Mouse (Mus musculus) MEL (cell line): Measurements from ENCODE around the gene Fam69a.

Experiments
- BHLHE40 ChIP-seq: IDR thresholded peaks from 2 replicates; pipeline ENCODE4 v1.6.1; 2012; ENCODE audit warnings: low read depth, mild to moderate bottlenecking, inconsistent platforms, low read length, improper control_type of control experiment, borderline replicate concordance
- CTCF ChIP-seq, 3 experiments: IDR thresholded peaks in 2 of 3; conservative IDR thresholded peaks in 1 of 3; 2 replicates each; pipeline ENCODE4 v1.5.1; 2011 to 2012; ENCODE audit warnings: low read length in 3 of 3, low read depth in 2 of 3, mild to moderate bottlenecking in 2 of 3, improper control_type of control experiment in 1 of 3, inconsistent platforms in 1 of 3, mixed read lengths in 1 of 3, moderate library complexity in 1 of 3; ENCODE audit not compliant: control insufficient read depth in 1 of 3, insufficient read depth in 1 of 3, poor library complexity in 1 of 3, severe bottlenecking in 1 of 3
- GATA1 ChIP-seq: IDR thresholded peaks from 2 replicates; pipeline ENCODE4 v1.6.1; 2011; ENCODE audit warnings: low read depth, low read length, improper control_type of control experiment
- HCFC1 ChIP-seq: IDR thresholded peaks from 2 replicates; pipeline ENCODE4 v1.6.1; 2012; ENCODE audit warnings: low read depth, mild to moderate bottlenecking, inconsistent platforms, low read length, improper control_type of control experiment, moderate library complexity
- JUND ChIP-seq: IDR thresholded peaks from 2 replicates; pipeline ENCODE4 v1.6.1; 2011; ENCODE audit warnings: low read depth, mild to moderate bottlenecking, improper control_type of control experiment, low read length
- POLR2A ChIP-seq, 2 experiments: IDR thresholded peaks; 2 replicates each; pipeline ENCODE4 v1.6.1; 2011 to 2012; ENCODE audit warnings: low read length in 2 of 2, mild to moderate bottlenecking in 2 of 2, control low read depth in 1 of 2, improper control_type of control experiment in 1 of 2, low read depth in 1 of 2, moderate library complexity in 1 of 2; ENCODE audit not compliant: control insufficient read depth in 1 of 2, insufficient read depth in 1 of 2, poor library complexity in 1 of 2
- POLR2AphosphoS2 ChIP-seq: IDR thresholded peaks from 2 replicates; pipeline ENCODE4 v1.6.1; 2011; ENCODE audit warnings: low read length, improper control_type of control experiment
- RCOR1 ChIP-seq: IDR thresholded peaks from 2 replicates; pipeline ENCODE4 v1.6.1; 2012; ENCODE audit warnings: low read depth, mild to moderate bottlenecking, inconsistent platforms, low read length, improper control_type of control experiment
- SIN3A ChIP-seq: IDR thresholded peaks from 2 replicates; pipeline ENCODE4 v1.6.1; 2012; ENCODE audit warnings: low read length, improper control_type of control experiment, inconsistent platforms
- ZNF384 ChIP-seq: IDR thresholded peaks from 2 replicates; pipeline ENCODE4 v1.6.1; 2012; ENCODE audit warnings: low read depth, mild to moderate bottlenecking, inconsistent platforms, low read length, improper control_type of control experiment

GRCm38 (mm10) chr5:107959624-107960300 is 27.1 kb downstream of the Fam69a start:
- TF ChIP-seq POLR2A (IDR thresholded peaks at IDR 0.05; ENCODE audit: control insufficient read depth in 1 of 2, insufficient read depth in 1 of 2, low read depth in 1 of 2, low read length in 2 of 2, poor library complexity in 1 of 2): peak in 1 of 2 experiments; percentile 57; a peak in 1 of 4 replicates
- peak; percentile 86 for TF ChIP-seq SIN3A
- no peak for TF ChIP-seq CTCF (IDR thresholded peaks at IDR 0.05 in 2 of 3, conservative IDR thresholded peaks at IDR 0.05 in 1 of 3; ENCODE audit: control insufficient read depth in 1 of 3, insufficient read depth in 1 of 3, low read depth in 2 of 3, low read length in 3 of 3, poor library complexity in 1 of 3, severe bottlenecking in 1 of 3)
- peak; percentile 15; the same call in 1 of the 2 replicates for TF ChIP-seq HCFC1
- no peak for TF ChIP-seq POLR2AphosphoS2
- TF ChIP-seq GATA1: peak; percentile 99
- peak; percentile 54 for TF ChIP-seq RCOR1
- peak; percentile 74 for TF ChIP-seq ZNF384
- TF ChIP-seq BHLHE40: peak; percentile 8; the same call in 1 of the 2 replicates
- no peak for TF ChIP-seq JUND
